Mouse (Mus musculus) myocyte (in vitro differentiated cells): Measurements from ENCODE around the gene Gpr19.

Experiments
- E2F4 ChIP-seq: IDR thresholded peaks from one replicate; pipeline ENCODE4 v1.6.1; 2011; ENCODE audit warnings: mild to moderate bottlenecking, control low read depth, moderate library complexity; ENCODE audit not compliant: insufficient read depth
- MAX ChIP-seq: IDR thresholded peaks from one replicate; pipeline ENCODE4 v1.6.1; 2011; ENCODE audit warnings: low read depth, mild to moderate bottlenecking, control low read depth
- MYOD1 ChIP-seq, 3 experiments: IDR thresholded peaks; one replicate each; pipeline ENCODE4 v1.6.1; 2011; ENCODE audit warnings: control low read depth in 2 of 3, low read depth in 2 of 3, mild to moderate bottlenecking in 2 of 3, moderate library complexity in 1 of 3; ENCODE audit not compliant: insufficient read length in 2 of 3, control insufficient read depth in 1 of 3
- MYOG ChIP-seq, 3 experiments: IDR thresholded peaks; one replicate each; pipeline ENCODE4 v1.6.1; 2011; ENCODE audit warnings: control low read depth in 2 of 3, low read depth in 2 of 3, mild to moderate bottlenecking in 2 of 3; ENCODE audit not compliant: insufficient read length in 2 of 3, control insufficient read depth in 1 of 3, insufficient read depth in 1 of 3
- POLR2A ChIP-seq: IDR thresholded peaks from one replicate; pipeline ENCODE4 v1.6.1; 2011; ENCODE audit warnings: low read depth, mild to moderate bottlenecking, control low read depth, moderate library complexity; ENCODE audit not compliant: insufficient read length
- POLR2AphosphoS2 ChIP-seq: IDR thresholded peaks from one replicate; pipeline ENCODE4 v1.6.1; 2011; ENCODE audit warnings: low read depth, control low read depth; ENCODE audit not compliant: insufficient read length
- TCF12 ChIP-seq: IDR thresholded peaks from one replicate; pipeline ENCODE4 v1.6.1; 2011; ENCODE audit warnings: mild to moderate bottlenecking, control low read depth; ENCODE audit not compliant: poor library complexity, insufficient read depth, severe bottlenecking
- USF1 ChIP-seq: IDR thresholded peaks from one replicate; pipeline ENCODE4 v1.6.1; 2011; ENCODE audit warnings: low read depth, mild to moderate bottlenecking, control low read depth, moderate library complexity

DNA sequence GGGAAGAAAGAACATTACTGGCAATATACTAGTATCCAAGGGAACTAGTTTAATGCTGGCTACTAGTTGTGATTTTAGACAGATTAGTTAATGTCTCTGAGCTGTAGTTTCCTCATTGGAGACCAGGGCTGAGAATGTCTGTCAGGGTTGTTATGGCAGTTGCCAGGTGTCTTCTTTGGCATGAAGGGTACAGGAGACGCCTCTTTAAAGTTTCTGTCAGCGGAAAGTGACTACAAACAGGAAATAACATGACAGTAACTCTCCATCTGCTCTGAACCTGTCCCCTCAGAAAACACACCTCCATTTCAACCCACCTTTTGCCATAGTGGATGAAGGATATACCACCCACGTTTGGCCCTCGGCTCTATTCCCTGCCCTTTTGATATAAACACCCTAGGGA is 14.7 kb downstream of the Gpr19 start:
- no peak for TF ChIP-seq POLR2A
- TF ChIP-seq USF1, result no peak
- no peak for TF ChIP-seq E2F4
- no peak for TF ChIP-seq MYOG (IDR thresholded peaks at IDR 0.05; ENCODE audit: control insufficient read depth in 1 of 3, insufficient read depth in 1 of 3, insufficient read length in 2 of 3, low read depth in 2 of 3)
- TF ChIP-seq TCF12, result no peak
- no peak for TF ChIP-seq MAX
- no peak for TF ChIP-seq POLR2AphosphoS2
- TF ChIP-seq MYOD1 (IDR thresholded peaks at IDR 0.05; ENCODE audit: control insufficient read depth in 1 of 3, insufficient read length in 2 of 3, low read depth in 2 of 3), result no peak
